Mouse (Mus musculus) brain, embryonic 14.5 days (tissue): ENCODE results near the gene Etfa. TPM values are rescaled to one million over a fixed set of nuclear protein-coding genes. Genes with fewer than 3 reads are reported as not detected.

Source experiments
- DNase-seq: peaks from one replicate; pipeline ENCODE4 v3.0.0-alpha.2; 2011; ENCODE audit warnings: low read depth
- CTCF ChIP-seq: fragments of 200-500 bp; IDR thresholded peaks from 2 replicates; pipeline ENCODE4 v1.5.1; 2012; ENCODE audit warnings: inconsistent platforms, mild to moderate bottlenecking, moderate library complexity, borderline replicate concordance; ENCODE audit not compliant: insufficient read depth, insufficient read length; ENCODE audit errors: extremely low read depth
- POLR2A ChIP-seq: fragments of 200-500 bp; IDR thresholded peaks from 2 replicates; pipeline ENCODE4 v1.6.1; 2012; ENCODE audit warnings: mild to moderate bottlenecking, inconsistent platforms, borderline replicate concordance; ENCODE audit not compliant: poor library complexity, insufficient read depth, insufficient read length, severe bottlenecking; ENCODE audit errors: extremely low read depth
- polyA plus RNA-seq: library from polyadenylated mRNA; depleted of rRNA; stranded (reverse); fragments of >200 nt; gene quantifications from 2 replicates; pipeline ENCODE4 v1.2.3, GENCODE M21; 2012

Etfa gene
- polyA plus RNA-seq, 1 experiment, result 36.0 TPM

DNA sequence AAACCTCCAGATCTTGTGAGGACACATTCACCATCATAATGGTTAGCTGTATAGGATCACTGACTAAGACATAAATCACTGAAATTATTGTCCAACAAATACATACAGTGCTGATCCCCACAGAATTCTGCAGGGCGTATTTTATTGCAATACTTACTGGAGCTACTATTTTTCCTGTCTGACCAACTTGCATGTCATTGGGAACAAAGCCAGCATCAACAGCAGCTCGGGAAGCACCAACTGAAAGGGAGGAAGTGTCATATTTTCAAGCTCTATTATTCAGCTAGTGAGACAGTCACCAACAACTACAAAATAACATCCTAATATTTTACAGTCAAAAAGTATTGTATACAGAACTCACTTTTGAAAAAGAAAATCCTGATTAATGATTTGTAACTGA, 29.9 kb downstream of the Etfa start:
- TF ChIP-seq POLR2A (no peak), CTCF (no peak)
- DNase-seq, result peak; percentile 24

GRCm38 (mm10) chr9:55478699-55479098, 33.3 kb downstream of the Etfa start:
- no peak for DNase-seq
- TF ChIP-seq POLR2A (no peak), CTCF (no peak)

DNA sequence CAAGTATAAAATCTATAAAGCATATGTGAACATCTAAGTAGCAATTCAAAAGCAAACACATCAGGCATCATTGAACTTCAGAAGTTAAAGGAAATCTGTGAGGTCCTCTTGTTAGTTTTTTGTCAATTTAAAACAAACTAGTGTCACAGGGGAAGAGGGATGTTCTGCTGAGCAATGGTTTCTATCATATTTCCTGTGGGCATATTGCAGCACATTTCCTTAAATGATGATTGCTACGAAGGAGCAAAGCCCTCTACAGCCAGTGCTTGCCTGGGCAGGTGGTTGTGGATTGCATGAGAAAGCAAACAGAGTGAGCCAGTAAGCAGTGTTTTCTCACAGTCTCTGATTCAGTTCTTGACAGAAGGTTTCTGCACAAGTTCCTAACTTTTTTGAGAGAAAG, 36.0 kb downstream of the Etfa start:
- DNase-seq, result no peak
- no peak for TF ChIP-seq CTCF
- TF ChIP-seq POLR2A, result no peak

DNA sequence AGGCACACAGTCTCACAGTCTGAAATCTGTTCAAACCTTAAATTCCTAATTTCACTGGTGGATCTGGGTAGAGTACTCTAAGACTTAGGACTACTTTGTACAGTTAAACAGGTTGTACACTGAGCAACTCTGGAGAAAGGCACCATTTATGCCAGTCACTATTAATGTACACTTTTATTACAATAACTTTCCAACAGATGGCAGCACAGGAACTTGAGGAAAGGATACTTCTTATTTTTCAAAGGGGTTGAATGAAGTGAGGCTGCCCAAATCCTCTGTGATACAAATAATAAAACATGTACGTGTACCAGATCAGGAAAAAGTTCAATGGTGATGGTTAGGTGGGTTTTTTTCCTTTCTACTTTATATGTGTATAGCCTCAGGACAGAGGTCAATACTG, 43.6 kb downstream of the Etfa start:
- TF ChIP-seq POLR2A, result no peak
- no peak for TF ChIP-seq CTCF

GRCm38 (mm10) chr9:55453366-55453765, 58.7 kb downstream of the Etfa start:
- TF ChIP-seq CTCF, result no peak
- no peak for TF ChIP-seq POLR2A
- DNase-seq, result no peak

More for the DNA sequence above, 43.6 kb downstream of the Etfa start:
- peak; percentile 55 for DNase-seq

- TF ChIP-seq POLR2A (no peak), CTCF (no peak)
- no peak for DNase-seq
Measured at GRCm38 (mm10) chr9:55452906-55453305, 59.1 kb downstream of the Etfa start.

- no peak for DNase-seq
Measured at GRCm38 (mm10) chr9:55451426-55451825, 60.6 kb downstream of the Etfa start.

GRCm38 (mm10) chr9:55450035-55450434, 62.0 kb downstream of the Etfa start:
- TF ChIP-seq CTCF (no peak), POLR2A (no peak)
- DNase-seq, result no peak

More at GRCm38 (mm10) chr9:55451426-55451825, 60.6 kb downstream of the Etfa start:
- TF ChIP-seq POLR2A (no peak), CTCF (no peak)

DNA sequence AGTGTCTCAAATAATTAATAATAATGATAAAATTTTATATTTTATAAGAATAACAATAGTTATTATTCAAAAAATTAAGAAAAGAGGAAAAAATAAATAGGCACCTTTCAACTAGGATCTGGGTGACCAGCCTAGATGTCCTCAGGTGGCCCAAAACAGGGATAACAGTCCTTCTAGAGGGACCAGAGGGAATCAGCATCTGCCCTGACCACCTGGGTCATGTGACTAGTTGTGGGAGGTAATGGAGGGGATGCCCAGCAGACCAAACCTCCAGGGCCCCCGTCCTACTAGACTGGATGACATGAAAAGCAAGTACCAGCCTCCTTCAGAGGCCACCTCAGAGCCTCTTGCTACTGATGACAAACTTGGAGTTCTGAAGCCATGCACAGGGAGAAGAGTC, 62.9 kb downstream of the Etfa start:
- DNase-seq, result no peak
- TF ChIP-seq CTCF (no peak), POLR2A (no peak)

- TF ChIP-seq POLR2A, result no peak
- DNase-seq, result no peak
Measured at GRCm38 (mm10) chr9:55447509-55447908, 64.5 kb downstream of the Etfa start.

GRCm38 (mm10) chr9:55439206-55439780, 72.8 kb downstream of the Etfa start:
- no peak for DNase-seq
- no peak for TF ChIP-seq POLR2A
- TF ChIP-seq CTCF, result no peak

GRCm38 (mm10) chr9:55438433-55438832, 73.6 kb downstream of the Etfa start:
- no peak for TF ChIP-seq POLR2A
- no peak for TF ChIP-seq CTCF
- no peak for DNase-seq
